Mouse (Mus musculus) kidney, adult 2 months (tissue): ENCODE results near the gene Gm49339. TPM values are rescaled to one million over a fixed set of nuclear protein-coding genes. Genes with fewer than 3 reads are reported as not detected.

ENCODE experiments used
- DNase-seq: peaks from one replicate; pipeline ENCODE4 v3.0.0; 2021
- H3K27ac ChIP-seq: fragments of 200-500 bp; 2 replicates; pipeline ENCODE4 v1.5.1; 2012; ENCODE audit warnings: low read depth, low read length, control low read depth, inconsistent platforms; ENCODE audit not compliant: insufficient read depth
- H3K27me3 ChIP-seq: fragments of 200-500 bp; replicated peaks from 2 replicates; pipeline ENCODE4 v1.6.1; 2012; ENCODE audit warnings: mild to moderate bottlenecking, moderate library complexity, low read length, inconsistent platforms; ENCODE audit not compliant: control insufficient read depth, insufficient read depth
- H3K36me3 ChIP-seq: fragments of 200-500 bp; 2 replicates; pipeline ENCODE4 v1.6.1; 2012; ENCODE audit warnings: mild to moderate bottlenecking, moderate library complexity, low read length, inconsistent platforms; ENCODE audit not compliant: control insufficient read depth, insufficient read depth
- H3K4me1 ChIP-seq: fragments of 200-500 bp; 2 replicates; pipeline ENCODE4 v1.6.1; 2011; ENCODE audit warnings: low read length; ENCODE audit not compliant: control insufficient read depth, insufficient read depth
- H3K4me3 ChIP-seq: fragments of 200-500 bp; 2 replicates; pipeline ENCODE4 v1.5.1; 2011; ENCODE audit warnings: mild to moderate bottlenecking, low read depth, low read length, control low read depth; ENCODE audit not compliant: insufficient read depth
- CTCF ChIP-seq: fragments of 200-500 bp; conservative IDR thresholded peaks from 2 replicates; pipeline ENCODE4 v1.5.1; 2011; ENCODE audit warnings: low read depth, mild to moderate bottlenecking, control low read depth, low read length, moderate library complexity, mixed read lengths; ENCODE audit not compliant: insufficient read depth, insufficient read length
- POLR2A ChIP-seq: fragments of 200-500 bp; IDR thresholded peaks from one replicate; pipeline ENCODE4 v1.6.1; 2011; ENCODE audit warnings: low read depth, low read length, control low read depth
- WGBS: fragments of 180-500 bp; shearing (Covaris S2); methylation state at CpG from one replicate; pipeline ENCODE4 v1.1.7; 2018; 5-methylcytosine and 5-hydroxymethylcytosine counted together
- polyA plus RNA-seq: library from polyadenylated mRNA; depleted of rRNA; stranded (reverse); fragments of >200 nt; gene quantifications from 2 replicates; pipeline ENCODE4 v1.2.3, GENCODE M21; 2012; rRNA removed

Gene Gm49339
- polyA plus RNA-seq, 1 experiment = 2.1 TPM

- H3K27me3 ChIP-seq = no peaks in the 10 kb centered on the region
- no peak for TF ChIP-seq POLR2A
- TF ChIP-seq CTCF = no peak
- H3K4me1 ChIP-seq = no peaks in the 10 kb centered on the region
- no peak overlapping the region for H3K27ac ChIP-seq
- DNase-seq = no peak
- H3K4me3 ChIP-seq = no peak overlapping the region
- H3K36me3 ChIP-seq = no peaks in the 10 kb centered on the region
These were observed 39.6 kb downstream of the Gm49339 start for GRCm38 (mm10) chr10:51520021-51520420.

GRCm38 (mm10) chr10:51521453-51521852, 41.0 kb downstream of the Gm49339 start:
- H3K4me1 ChIP-seq = no peaks in the 10 kb centered on the region
- TF ChIP-seq CTCF = no peak
- TF ChIP-seq POLR2A = no peak
- DNase-seq = no peak

GRCm38 (mm10) chr10:51526090-51526489, 45.7 kb downstream of the Gm49339 start:
- DNase-seq = no peak
- Histone ChIP-seq H3K4me3 (no peak overlapping the region), H3K4me1 (no peaks in the 10 kb centered on the region), H3K36me3 (no peaks in the 10 kb centered on the region), H3K27me3 (no peaks in the 10 kb centered on the region), H3K27ac (no peak overlapping the region)
- TF ChIP-seq CTCF (no peak), POLR2A (no peak)
- WGBS = 77% methylated on average over 7 of the region's 7 CpGs

More at GRCm38 (mm10) chr10:51521453-51521852, 41.0 kb downstream of the Gm49339 start:
- no peaks in the 10 kb centered on the region for H3K27me3 ChIP-seq
- no peaks in the 10 kb centered on the region for H3K36me3 ChIP-seq
- H3K27ac ChIP-seq = no peak overlapping the region
- H3K4me3 ChIP-seq = no peak overlapping the region

- TF ChIP-seq CTCF = no peak
- whole genome bisulfite sequencing = 79% methylated on average over 4 of the region's 4 CpGs
- DNase-seq = no peak
- no peaks in the 10 kb centered on the region for H3K36me3 ChIP-seq
- no peak overlapping the region for H3K27ac ChIP-seq
- no peaks in the 10 kb centered on the region for H3K4me1 ChIP-seq
- H3K4me3 ChIP-seq = no peak overlapping the region; the same call in 1 of the 2 replicates
- H3K27me3 ChIP-seq = no peaks in the 10 kb centered on the region
These were observed 46.2 kb downstream of the Gm49339 start for GRCm38 (mm10) chr10:51526633-51527032.

- WGBS = 72% methylated on average over 8 of the region's 8 CpGs
- Histone ChIP-seq H3K27me3 (no peaks in the 10 kb centered on the region), H3K36me3 (no peaks in the 10 kb centered on the region), H3K4me1 (no peaks in the 10 kb centered on the region), H3K4me3 (no peak overlapping the region), H3K27ac (no peak overlapping the region)
- TF ChIP-seq POLR2A (no peak), CTCF (no peak)
- peak; percentile 2 for DNase-seq
These were observed 48.5 kb downstream of the Gm49339 start for GRCm38 (mm10) chr10:51528840-51529434.

GRCm38 (mm10) chr10:51529497-51529896, 49.1 kb downstream of the Gm49339 start:
- Histone ChIP-seq H3K27me3 (no peaks in the 10 kb centered on the region), H3K27ac (no peak overlapping the region), H3K4me3 (no peak overlapping the region), H3K4me1 (no peaks in the 10 kb centered on the region), H3K36me3 (no peaks in the 10 kb centered on the region)
- no peak for TF ChIP-seq CTCF
- TF ChIP-seq POLR2A = no peak
- no peak for DNase-seq
- 72% methylated on average over 3 of the region's 3 CpGs for WGBS

GRCm38 (mm10) chr10:51530813-51531212, 50.4 kb downstream of the Gm49339 start:
- no peaks in the 10 kb centered on the region for H3K27me3 ChIP-seq
- no peak for TF ChIP-seq POLR2A
- no peak for TF ChIP-seq CTCF
- DNase-seq = no peak
- H3K4me3 ChIP-seq = no peak overlapping the region
- no peak overlapping the region for H3K27ac ChIP-seq
- WGBS = 86% methylated on average over 7 of the region's 7 CpGs
- H3K4me1 ChIP-seq = no peaks in the 10 kb centered on the region
- no peaks in the 10 kb centered on the region for H3K36me3 ChIP-seq

Other genes with a start within 250 kb of the Gm49339 start
- gene Lilr4b, start within 50 bp of the Gm49339 start, polyA plus RNA-seq = 1.4 and 1.7 TPM in 2 replicates
- 1.0 and 1.4 TPM in 2 replicates for gene Lilrb4a, start 10.3 kb downstream of the Gm49339 start, polyA plus RNA-seq
- gene Fam162b, start 109.9 kb downstream of the Gm49339 start, polyA plus RNA-seq = not detected in 2 replicates
- not detected in 2 replicates for gene Gprc6a, start 150.8 kb downstream of the Gm49339 start, polyA plus RNA-seq
- not detected in 2 replicates for gene Rfx6, start 197.1 kb downstream of the Gm49339 start, polyA plus RNA-seq